Mouse (Mus musculus): Measurements from ENCODE around the gene 4930438A08Rik. TPM values are rescaled to one million over a fixed set of nuclear protein-coding genes. Genes with fewer than 3 reads are reported as not detected.

The 4930438A08Rik gene
- total RNA-seq, 2 experiments from 2014 or later, result not detected

GRCm38 (mm10) chr11:58330276-58331148 lies 55.9 kb downstream of the 4930438A08Rik start, which contains the start of the genes Zfp672 and Sh3bp5l:
Gene Zfp672 (minus strand): TSS chr11:58330339.
Gene Sh3bp5l (plus strand): TSS chr11:58330724.
- peak within 1 kb of the TSS; percentile 85 for H3K4me3 ChIP-seq
- intact Hi-C loops (cut with DNase I), result no loop called here
- no peak for TF ChIP-seq CTCF (IDR thresholded peaks at IDR 0.05)
- peak; percentile 84 to 87 for DNase-seq (ENCODE audit: extremely low spot score in 1 of 2, low spot score in 2 of 2)
- H3K27ac ChIP-seq, result peak within 1 kb of the TSS; percentile 99

- intact Hi-C loops (cut with DNase I), result no loop called here
- Histone ChIP-seq H3K4me3 (peak overlapping the region; percentile 85), H3K27ac (peak overlapping the region; percentile 99)
- TF ChIP-seq CTCF (IDR thresholded peaks at IDR 0.05), result no peak
- no peak for DNase-seq (ENCODE audit: extremely low spot score in 1 of 2, low spot score in 2 of 2)
Measured at GRCm38 (mm10) chr11:58331149-58331495, 56.5 kb downstream of the 4930438A08Rik start.

GRCm38 (mm10) chr11:58331546-58331945 lies 56.9 kb downstream of the 4930438A08Rik start:
- intact Hi-C loops (cut with DNase I), result no loop called here
- no peak for TF ChIP-seq CTCF (IDR thresholded peaks at IDR 0.05)
- peak overlapping the region; percentile 85 for H3K4me3 ChIP-seq
- no peak for DNase-seq (ENCODE audit: extremely low spot score in 1 of 2, low spot score in 2 of 2)
- no peak overlapping the region for H3K27ac ChIP-seq

GRCm38 (mm10) chr11:58334746-58335145 lies 60.1 kb downstream of the 4930438A08Rik start:
- no peak for DNase-seq (ENCODE audit: extremely low spot score in 1 of 2, low spot score in 2 of 2)
- no peak overlapping the region for H3K4me3 ChIP-seq
- no peak for TF ChIP-seq CTCF (IDR thresholded peaks at IDR 0.05)
- intact Hi-C loops (cut with DNase I), result no loop called here
- H3K27ac ChIP-seq, result no peak overlapping the region

Other genes with a start within 250 kb of the 4930438A08Rik start
- not detected for gene Gm12248, start 181.7 kb upstream of the 4930438A08Rik start, total RNA-seq (2021)
- gene Cnot8, start 170.6 kb upstream of the 4930438A08Rik start, total RNA-seq (2021), result 10 to 100 TPM; 50.9 to 52.2 TPM
- 10 to 100 TPM; 16.8 to 19.7 TPM for gene Gemin5, start 106.3 kb upstream of the 4930438A08Rik start, total RNA-seq (2021)
- 10 to 100 TPM; 35.7 to 41.5 TPM for gene Mrpl22, start 103.1 kb upstream of the 4930438A08Rik start, total RNA-seq (2021)
- gene Igtp, start 75.2 kb upstream of the 4930438A08Rik start, total RNA-seq (2021), result 1 to 10 TPM; 3.6 to 4.2 TPM
- 1 to 10 TPM; 2.2 to 2.8 TPM for gene Irgm2, start 75.2 kb upstream of the 4930438A08Rik start, total RNA-seq (2021)
- gene Zfp692, start 32.3 kb downstream of the 4930438A08Rik start, total RNA-seq (2021), result 10 to 100 TPM; 31.4 to 31.9 TPM
- 10 to 100 TPM; 46.2 to 49.7 TPM for gene Zfp672, start 55.5 kb downstream of the 4930438A08Rik start, total RNA-seq (2021)
- 10 to 100 TPM; 53.5 to 59.2 TPM for gene Sh3bp5l, start 55.9 kb downstream of the 4930438A08Rik start, total RNA-seq (2021)
- not detected for gene Lypd8, start 104.2 kb downstream of the 4930438A08Rik start, total RNA-seq (2021)
- not detected for gene 1810065E05Rik, start 146.3 kb downstream of the 4930438A08Rik start, total RNA-seq (2021)
- gene Gm12253, start 157.8 kb downstream of the 4930438A08Rik start, total RNA-seq (2021), result not detected
- gene Lypd9, start 178.1 kb downstream of the 4930438A08Rik start, total RNA-seq (2021), result not detected
- gene Olfr30, start 187.5 kb downstream of the 4930438A08Rik start, total RNA-seq (2021), result not detected
- gene Olfr332, start 217.8 kb downstream of the 4930438A08Rik start, total RNA-seq (2021), result not detected
- not detected for gene Olfr331, start 227.8 kb downstream of the 4930438A08Rik start, total RNA-seq (2021)

Measured in left cerebral cortex, adult 2 months (tissue).